Mouse (Mus musculus): ENCODE results near the gene Hat1.

The Hat1 gene

GRCm38 (mm10) chr2:71462553-71462952 is 73.8 kb downstream of the Hat1 start:
- no peak for DNase-seq (ENCODE audit: low read depth, low spot score)

GRCm38 (mm10) chr2:71466103-71466502 is 77.3 kb downstream of the Hat1 start:
- no peak for DNase-seq (ENCODE audit: low read depth, low spot score)

GRCm38 (mm10) chr2:71466861-71467450 is 78.2 kb downstream of the Hat1 start:
- DNase-seq (ENCODE audit: low read depth, low spot score), result no peak

GRCm38 (mm10) chr2:71471094-71471493 is 82.3 kb downstream of the Hat1 start:
- no peak for DNase-seq (ENCODE audit: low read depth, low spot score)

- no peak for DNase-seq (ENCODE audit: low read depth, low spot score)
These were observed 85.1 kb downstream of the Hat1 start for GRCm38 (mm10) chr2:71473830-71474229.

- no peak for DNase-seq (ENCODE audit: low read depth, low spot score)
These were observed 85.6 kb downstream of the Hat1 start for GRCm38 (mm10) chr2:71474345-71474744.

GRCm38 (mm10) chr2:71475311-71475710 is 86.6 kb downstream of the Hat1 start:
- no peak for DNase-seq (ENCODE audit: low read depth, low spot score)

GRCm38 (mm10) chr2:71475760-71476159 is 87.0 kb downstream of the Hat1 start:
- DNase-seq (ENCODE audit: low read depth, low spot score), result no peak

- DNase-seq (ENCODE audit: low read depth, low spot score), result peak; percentile 34
These were observed 89.0 kb downstream of the Hat1 start for GRCm38 (mm10) chr2:71477787-71478186.

- no peak for DNase-seq (ENCODE audit: low read depth, low spot score)
These were observed 91.2 kb downstream of the Hat1 start for GRCm38 (mm10) chr2:71479917-71480316.

- no peak for DNase-seq (ENCODE audit: low read depth, low spot score)
These were observed 93.1 kb downstream of the Hat1 start for GRCm38 (mm10) chr2:71481825-71482224.

GRCm38 (mm10) chr2:71483046-71483716 is 94.4 kb downstream of the Hat1 start:
- no peak for DNase-seq (ENCODE audit: low read depth, low spot score)

GRCm38 (mm10) chr2:71483717-71484066 is 94.9 kb downstream of the Hat1 start:
- DNase-seq (ENCODE audit: low read depth, low spot score), result no peak
